Mouse (Mus musculus): ENCODE results near the gene Tmem270.

Tmem270 gene

GRCm38 (mm10) chr5:134929988-134930387 lies 23.5 kb upstream of the Tmem270 start:
- no peak for DNase-seq (ENCODE audit: low spot score in 2 of 2)

- no peak for DNase-seq (ENCODE audit: low spot score in 2 of 2)
Measured at GRCm38 (mm10) chr5:134926726-134927125, 20.2 kb upstream of the Tmem270 start.

- DNase-seq (ENCODE audit: low spot score in 2 of 2), result no peak
Measured at GRCm38 (mm10) chr5:134923141-134923540, 16.6 kb upstream of the Tmem270 start.

GRCm38 (mm10) chr5:134921106-134921505 lies 14.6 kb upstream of the Tmem270 start:
- DNase-seq (ENCODE audit: low spot score in 2 of 2), result peak; percentile 70 to 73

- DNase-seq (ENCODE audit: low spot score in 2 of 2), result peak; percentile 69 to 74
Measured at GRCm38 (mm10) chr5:134920106-134920687, 13.7 kb upstream of the Tmem270 start.

- peak; percentile 77 to 84 for DNase-seq (ENCODE audit: low spot score in 2 of 2)
Measured at GRCm38 (mm10) chr5:134919097-134919496, 12.6 kb upstream of the Tmem270 start.

GRCm38 (mm10) chr5:134918071-134918832 lies 11.7 kb upstream of the Tmem270 start:
- DNase-seq (ENCODE audit: low spot score in 2 of 2), result peak; percentile 87 to 94

- DNase-seq (ENCODE audit: low spot score in 2 of 2), result peak; percentile 80 to 85
Measured at GRCm38 (mm10) chr5:134915311-134915710, 8.8 kb upstream of the Tmem270 start, which contains the start of gene Cldn13. Cldn13 (minus strand) TSS chr5:134915526.

GRCm38 (mm10) chr5:134914510-134914909 lies 8.0 kb upstream of the Tmem270 start:
- peak; percentile 56 to 58 for DNase-seq (ENCODE audit: low spot score in 2 of 2)

GRCm38 (mm10) chr5:134913753-134914152 lies 7.2 kb upstream of the Tmem270 start:
- DNase-seq (ENCODE audit: low spot score in 2 of 2), result peak; percentile 70 to 76

GRCm38 (mm10) chr5:134913352-134913751 lies 6.8 kb upstream of the Tmem270 start:
- DNase-seq (ENCODE audit: low spot score in 2 of 2), result no peak

- DNase-seq (ENCODE audit: low spot score in 2 of 2), result no peak
Measured at GRCm38 (mm10) chr5:134911901-134912300, 5.4 kb upstream of the Tmem270 start.

- peak; percentile 96 to 97 for DNase-seq (ENCODE audit: low spot score in 2 of 2)
Measured at GRCm38 (mm10) chr5:134907135-134907534, 602 bp upstream of the Tmem270 start.

GRCm38 (mm10) chr5:134901644-134902027 lies 4.9 kb downstream of the Tmem270 start:
- no peak for DNase-seq (ENCODE audit: low spot score in 2 of 2)

GRCm38 (mm10) chr5:134901012-134901643 lies 5.4 kb downstream of the Tmem270 start:
- DNase-seq (ENCODE audit: low spot score in 2 of 2), result no peak

GRCm38 (mm10) chr5:134897596-134897995 lies 8.9 kb downstream of the Tmem270 start:
- no peak for DNase-seq (ENCODE audit: low spot score in 2 of 2)

- DNase-seq (ENCODE audit: low spot score in 2 of 2), result no peak
Measured at GRCm38 (mm10) chr5:134896965-134897364, 9.6 kb downstream of the Tmem270 start.

- DNase-seq (ENCODE audit: low spot score in 2 of 2), result no peak
Measured at GRCm38 (mm10) chr5:134895291-134895690, 11.2 kb downstream of the Tmem270 start.

GRCm38 (mm10) chr5:134892717-134893116 lies 13.8 kb downstream of the Tmem270 start:
- DNase-seq (ENCODE audit: low spot score in 2 of 2), result no peak

- DNase-seq (ENCODE audit: low spot score in 2 of 2), result no peak
Measured at GRCm38 (mm10) chr5:134891552-134891951, 15.0 kb downstream of the Tmem270 start.

GRCm38 (mm10) chr5:134890601-134891054 lies 15.9 kb downstream of the Tmem270 start:
- DNase-seq (ENCODE audit: low spot score in 2 of 2), result no peak

- no peak for DNase-seq (ENCODE audit: low spot score in 2 of 2)
Measured at GRCm38 (mm10) chr5:134888505-134888904, 18.0 kb downstream of the Tmem270 start.

Measured in spleen, postnatal 10 days (tissue).